In the genomic region with DNA sequence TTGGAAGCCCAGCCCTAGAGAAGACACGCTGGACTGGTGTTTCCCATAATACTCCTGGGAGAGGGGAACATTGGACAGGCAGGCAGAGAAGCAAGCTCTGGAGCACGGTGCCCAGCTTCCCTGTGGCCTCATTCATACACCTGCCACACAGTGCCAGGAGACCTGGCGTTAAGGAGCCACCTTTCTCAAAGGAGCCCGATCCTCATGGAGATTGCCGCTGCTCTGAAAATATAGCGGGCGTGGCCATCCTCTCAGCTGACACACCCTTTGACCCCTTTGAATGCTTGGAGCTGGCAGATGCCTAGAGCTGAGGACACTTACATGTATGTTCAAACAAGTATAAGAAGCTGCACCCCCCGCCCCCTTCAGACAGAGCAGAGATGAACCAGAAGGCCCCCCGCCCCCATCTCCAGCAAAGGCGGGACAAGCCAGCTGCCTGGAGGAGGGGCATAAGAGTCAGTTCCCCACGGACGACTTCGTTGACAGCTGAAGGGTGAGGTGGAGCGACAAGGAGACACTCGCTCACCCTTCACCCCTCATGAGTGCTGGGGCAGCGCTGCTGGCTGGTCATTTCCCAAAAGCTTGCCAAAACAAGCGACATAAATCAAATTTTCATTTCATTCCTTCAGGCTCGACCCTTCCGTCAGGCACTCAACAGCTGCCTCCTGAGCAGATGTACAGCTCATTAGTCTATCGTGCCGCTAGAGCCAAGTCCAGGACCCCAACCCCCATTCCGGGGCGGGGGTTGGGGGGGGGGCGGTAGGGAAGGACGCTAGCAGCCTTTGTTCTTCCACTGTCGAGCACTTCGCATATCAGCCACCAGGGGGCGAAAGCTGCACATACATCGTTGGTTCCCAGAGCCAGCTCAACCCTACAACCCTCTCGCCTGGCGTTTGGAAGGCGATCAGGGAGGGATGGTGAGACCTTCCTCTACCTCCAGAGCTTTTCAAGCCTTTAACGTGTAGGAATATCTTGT, we compare ENCODE assay signal across 8 mouse cellular contexts. TPM values are rescaled to one million over a fixed set of nuclear protein-coding genes. Genes with fewer than 3 reads are reported as not detected.
DNase-seq lines count a peak whose midpoint lies in the region; ATAC-seq lines count a peak whose summit lies in the region.

No protein-coding gene starts in this region.

- H3K4me2 ChIP-seq in embryonic facial prominence, embryonic 11.5 days (ENCODE audit: low read depth, low read length), result peak overlapping the region; percentile 51
- H3K4me2 ChIP-seq in midbrain, embryonic 11.5 days, result peak overlapping the region; percentile 95

- intact Hi-C loops in left cerebral cortex, postnatal 4 days (cut with DNase I), result loop anchor here (10.0 kb wide), 1 partner anchor 947 kb away; no protein-coding TSS in a partner anchor

- no peak overlapping the region for H3K27ac ChIP-seq in embryonic facial prominence, embryonic 11.5 days (replicated peaks; ENCODE audit: low read depth, low read length)
- peak overlapping the region; percentile 8; the same call in 1 of the 2 replicates for H3K27ac ChIP-seq in midbrain, embryonic 11.5 days (ENCODE audit: low read depth, low read length)

- ATAC-seq in embryonic facial prominence, embryonic 11.5 days (replicated peaks; ENCODE audit: insufficient number of reproducible peaks, low FRiP score, low TSS enrichment, low read depth), result peak; percentile 79
- peak; percentile 84 for ATAC-seq in midbrain, embryonic 11.5 days (ENCODE audit: low FRiP score)
- ATAC-seq in activated CD4-positive, CD25-positive, alpha-beta regulatory T cell, adult 4 months, result no peak

- H3K9me3 ChIP-seq in embryonic facial prominence, embryonic 11.5 days (replicated peaks; ENCODE audit: control insufficient read depth, low read length), result no peaks in the 10 kb centered on the region
- no peaks in the 10 kb centered on the region for H3K9me3 ChIP-seq in midbrain, embryonic 11.5 days (ENCODE audit: control insufficient read depth, low read length)

- H3K9ac ChIP-seq in embryonic facial prominence, embryonic 11.5 days (replicated peaks; ENCODE audit: low read length), result peak overlapping the region; percentile 67
- peak overlapping the region; percentile 82 for H3K9ac ChIP-seq in midbrain, embryonic 11.5 days (ENCODE audit: low read length)

- WGBS in embryonic facial prominence, embryonic 11.5 days, result under 1% methylated on average over 33 of the region's 33 CpGs
- WGBS in midbrain, embryonic 11.5 days, result 1% methylated on average over 33 of the region's 33 CpGs

- no peaks in the 10 kb centered on the region for H3K4me1 ChIP-seq in embryonic facial prominence, embryonic 11.5 days (ENCODE audit: control insufficient read depth, insufficient read depth, low read length)
- H3K4me1 ChIP-seq in midbrain, embryonic 11.5 days (ENCODE audit: control insufficient read depth, insufficient read depth, low read length), result peaks cover 8% of the 10 kb centered on the region

- peak; percentile 85 for DNase-seq in adrenal gland, postnatal 25 days
- peak; percentile 97 for DNase-seq in embryonic facial prominence, embryonic 11.5 days (ENCODE audit: low spot score)
- peak; percentile 97 for DNase-seq in heart, adult 11 months
- DNase-seq in kidney, adult 11 months, result peak; percentile 68
- DNase-seq in left cerebral cortex, postnatal 4 days, result peak; percentile 94
- peak; percentile 99 for DNase-seq in midbrain, embryonic 11.5 days (ENCODE audit: low spot score, missing footprints)
- DNase-seq in skeletal muscle tissue, adult 2 months (ENCODE audit: low read depth, low spot score), result peak; percentile 72

- H3K27me3 ChIP-seq in embryonic facial prominence, embryonic 11.5 days (ENCODE audit: control insufficient read depth, insufficient read depth, low read length), result no peaks in the 10 kb centered on the region
- no peaks in the 10 kb centered on the region for H3K27me3 ChIP-seq in midbrain, embryonic 11.5 days (ENCODE audit: control insufficient read depth, insufficient read depth, low read length)

- no peaks in the 10 kb centered on the region for H3K36me3 ChIP-seq in embryonic facial prominence, embryonic 11.5 days (replicated peaks; ENCODE audit: control insufficient read depth, insufficient read depth, low read depth, low read length)
- H3K36me3 ChIP-seq in midbrain, embryonic 11.5 days (ENCODE audit: control insufficient read depth, insufficient read depth, low read length), result no peaks in the 10 kb centered on the region

- peak overlapping the region; percentile 33 for H3K4me3 ChIP-seq in embryonic facial prominence, embryonic 11.5 days (ENCODE audit: low read depth, low read length)
- H3K4me3 ChIP-seq in midbrain, embryonic 11.5 days (ENCODE audit: low read depth, low read length), result peak overlapping the region; percentile 51

RNA-seq across cellular contexts. Expression of a gene that starts 36.5 kb away (rescaled TPM):
- total RNA-seq in adrenal gland, postnatal 25 days (2021), result 138 and 149 TPM in 2 replicates
- 107 and 111 TPM in 2 replicates for polyA plus RNA-seq in embryonic facial prominence, embryonic 11.5 days (2014; fragmentation: Nextera tagmentation; extraction: Ambion mirVana)
- total RNA-seq in left cerebral cortex, postnatal 4 days (2021), result 100 to 1,000 TPM; 169 to 175 TPM
- 133 and 141 TPM in 2 replicates for polyA plus RNA-seq in midbrain, embryonic 11.5 days (2014; fragmentation: Nextera tagmentation; extraction: Ambion mirVana)
- polyA plus RNA-seq in activated CD4-positive, CD25-positive, alpha-beta regulatory T cell, adult 4 months (2017; shearing (Covaris generic)), result 1 to 10 TPM; 6.4 to 9.8 TPM

RNA-seq across cellular contexts. Expression of a gene that starts 36.8 kb away (rescaled TPM):
- total RNA-seq in adrenal gland, postnatal 25 days (2021), result 216 and 222 TPM in 2 replicates
- 391 and 410 TPM in 2 replicates for polyA plus RNA-seq in embryonic facial prominence, embryonic 11.5 days (2014; fragmentation: Nextera tagmentation; extraction: Ambion mirVana)
- total RNA-seq in left cerebral cortex, postnatal 4 days (2021), result 10 to 100 TPM; 82.0 to 97.7 TPM
- 332 and 364 TPM in 2 replicates for polyA plus RNA-seq in midbrain, embryonic 11.5 days (2014; fragmentation: Nextera tagmentation; extraction: Ambion mirVana)
- polyA plus RNA-seq in activated CD4-positive, CD25-positive, alpha-beta regulatory T cell, adult 4 months (2017; shearing (Covaris generic)), result 100 to 1,000 TPM; 366 to 372 TPM

Comparison
In these comparisons a context has a peak if more than half of its experiments do, and no peak if none do; other contexts are left out.
1. RNA of a gene that starts 36.5 kb away (polyA plus RNA-seq): 133 to 141 TPM in midbrain, embryonic 11.5 days and 107 to 111 TPM in embryonic facial prominence, embryonic 11.5 days; 6.4 to 9.8 TPM in activated CD4-positive, CD25-positive, alpha-beta regulatory T cell, adult 4 months; every median in the first group is over 10 times any median in the second.
2. Peak in every context shown above with its lines, with median percentiles within 50 percentile points of each other: DNase-seq.